ENCODE assay signal across 17 mouse cellular contexts in the genomic region with DNA sequence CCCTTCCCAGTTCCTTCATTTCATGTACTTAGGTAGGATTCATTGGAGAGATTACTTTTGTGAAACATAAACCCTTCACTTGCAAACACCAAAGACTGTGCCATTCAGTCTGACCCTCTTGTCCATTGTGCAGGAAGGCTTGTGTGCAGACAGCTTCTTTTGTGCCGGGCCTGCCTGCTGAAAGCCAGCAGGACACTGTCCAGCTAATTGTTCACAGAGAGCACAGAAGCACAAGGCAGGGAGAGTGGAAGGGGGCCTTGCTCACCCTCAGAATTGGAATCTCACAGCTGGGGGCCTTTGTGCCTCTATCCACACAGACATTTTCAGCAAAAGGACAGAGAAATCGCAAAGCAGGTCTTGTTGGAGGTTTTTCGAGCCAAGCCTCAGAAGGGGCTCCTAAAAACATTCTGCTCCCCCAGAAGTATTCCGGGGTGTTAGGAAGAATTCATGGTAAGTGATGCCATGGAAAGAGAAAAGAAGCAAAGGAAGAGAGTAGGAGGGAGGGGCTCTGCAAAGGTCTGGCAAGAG. TPM values are rescaled to one million over a fixed set of nuclear protein-coding genes. Genes with fewer than 3 reads are reported as not detected.
A peak's percentile ranks its signal among the peaks of the same experiment; 100 is the strongest.
DNase-seq lines count a peak whose midpoint lies in the region; ATAC-seq lines count a peak whose summit lies in the region.
"Had no signal": no experiment of that assay in that cellular context is flagged by ENCODE, and none has a peak within 500 bp of the region (broad histone marks: within the 10 kb centered on the region; RNA-seq: fewer than 3 reads in every experiment).

No protein-coding gene starts in this region.

- peak; percentile 63 for DNase-seq in hindbrain, embryonic 10.5 days (ENCODE audit: low spot score)
- peak; percentile 53 for DNase-seq in Muller cell, postnatal 12 days (ENCODE audit: inconsistent ontology term)
- DNase-seq in embryo, embryonic 10.5 days (ENCODE audit: low spot score), result peak; percentile 66
- no peak for DNase-seq in hindbrain, embryonic 14.5 days (ENCODE audit: low spot score)
- DNase-seq in urinary bladder, postnatal 36 days (ENCODE audit: low spot score in 2 of 2), result no peak
- no peak for DNase-seq in right cerebral cortex, postnatal 14 days
- no peak for DNase-seq in c-Kit-positive CD71-positive TER-119-positive erythroid progenitor cells, embryonic 14.5 days (ENCODE audit: low spot score)
- DNase-seq: adrenal gland, postnatal 14 days; B cell, adult 2 months; cerebellum, adult 8-10 months; thymus, postnatal 14 days had no signal

- no peaks in the 10 kb centered on the region for H3K9me3 ChIP-seq in hindbrain, embryonic 10.5 days
- no peaks in the 10 kb centered on the region for H3K9me3 ChIP-seq in hindbrain, embryonic 16.5 days (ENCODE audit: control insufficient read depth, low read length)
- no peaks in the 10 kb centered on the region for H3K9me3 ChIP-seq in hindbrain, embryonic 14.5 days (ENCODE audit: control insufficient read depth, low read length)
- H3K9me3 ChIP-seq: heart, embryonic 12.5 days; limb, embryonic 13.5 days; megakaryocyte, embryonic 14.5 days had no signal

- peaks cover 46% of the 10 kb centered on the region for H3K4me1 ChIP-seq in hindbrain, embryonic 10.5 days (replicated peaks)
- peaks cover 5% of the 10 kb centered on the region for H3K4me1 ChIP-seq in hindbrain, embryonic 16.5 days (ENCODE audit: control insufficient read depth, insufficient read depth, low read depth, low read length)
- H3K4me1 ChIP-seq in hindbrain, embryonic 14.5 days (replicated peaks; ENCODE audit: control insufficient read depth, insufficient read depth, low read length), result peaks cover 5% of the 10 kb centered on the region; the same call in 1 of the 2 replicates

- no peak overlapping the region for H3K4me3 ChIP-seq in hindbrain, embryonic 10.5 days
- H3K4me3 ChIP-seq in hindbrain, embryonic 16.5 days (ENCODE audit: low read length), result no peak overlapping the region
- no peak overlapping the region for H3K4me3 ChIP-seq in hindbrain, embryonic 14.5 days (replicated peaks; ENCODE audit: low read length)
- H3K4me3 ChIP-seq: heart, embryonic 12.5 days; limb, embryonic 13.5 days; megakaryocyte, embryonic 14.5 days had no signal

- no peak overlapping the region for H3K9ac ChIP-seq in hindbrain, embryonic 16.5 days (ENCODE audit: low read depth, low read length)
- H3K9ac ChIP-seq in hindbrain, embryonic 14.5 days, result no peak overlapping the region
- H3K9ac ChIP-seq: heart, embryonic 12.5 days; limb, embryonic 13.5 days; liver, embryonic 14.5 days had no signal

- no peak for ATAC-seq in hindbrain, embryonic 16.5 days
- peak; percentile 42; the same call in 1 of the 2 replicates for ATAC-seq in hindbrain, embryonic 14.5 days (ENCODE audit: low FRiP score)
- ATAC-seq: lung, postnatal 0 days had no signal

- peaks cover 9% of the 10 kb centered on the region; the same call in 1 of the 2 replicates for H3K27me3 ChIP-seq in hindbrain, embryonic 10.5 days (ENCODE audit: insufficient read depth, poor library complexity, severe bottlenecking)
- H3K27me3 ChIP-seq in hindbrain, embryonic 16.5 days (replicated peaks; ENCODE audit: control insufficient read depth, insufficient read depth, low read length), result no peaks in the 10 kb centered on the region
- H3K27me3 ChIP-seq in hindbrain, embryonic 14.5 days (ENCODE audit: control insufficient read depth, insufficient read depth, low read length), result no peaks in the 10 kb centered on the region
- H3K27me3 ChIP-seq: limb, embryonic 13.5 days; megakaryocyte, embryonic 14.5 days had no signal

- H3K36me3 ChIP-seq in hindbrain, embryonic 10.5 days, result no peaks in the 10 kb centered on the region
- no peaks in the 10 kb centered on the region for H3K36me3 ChIP-seq in hindbrain, embryonic 16.5 days (ENCODE audit: control insufficient read depth, insufficient read depth, low read length)
- H3K36me3 ChIP-seq in hindbrain, embryonic 14.5 days (replicated peaks; ENCODE audit: control insufficient read depth, insufficient read depth), result no peaks in the 10 kb centered on the region
- H3K36me3 ChIP-seq: heart, embryonic 12.5 days; limb, embryonic 13.5 days had no signal

- WGBS in hindbrain, embryonic 10.5 days, result 21% methylated on average over 4 of the region's 4 CpGs
- 19% methylated on average over 4 of the region's 4 CpGs for WGBS in hindbrain, embryonic 16.5 days
- 11% methylated on average over 4 of the region's 4 CpGs for WGBS in hindbrain, embryonic 14.5 days

- no peak overlapping the region for H3K4me2 ChIP-seq in hindbrain, embryonic 16.5 days (ENCODE audit: low read length)
- H3K4me2 ChIP-seq in hindbrain, embryonic 14.5 days (replicated peaks), result no peak overlapping the region
- H3K4me2 ChIP-seq: heart, embryonic 12.5 days; limb, embryonic 13.5 days had no signal

- H3K27ac ChIP-seq in hindbrain, embryonic 10.5 days, result peak overlapping the region; percentile 82
- H3K27ac ChIP-seq in hindbrain, embryonic 16.5 days (ENCODE audit: low read depth, low read length), result no peak overlapping the region
- no peak overlapping the region for H3K27ac ChIP-seq in hindbrain, embryonic 14.5 days
- H3K27ac ChIP-seq: limb, embryonic 13.5 days; liver, embryonic 14.5 days had no signal

RNA-seq across cellular contexts. Expression of a gene that starts 38.0 kb away (rescaled TPM):
- polyA plus RNA-seq in hindbrain, embryonic 10.5 days (2016; fragmentation: Nextera tagmentation; extraction: Ambion mirVana), result 1.7 and 1.9 TPM in 2 replicates
- 7.3 and 8.9 TPM in 2 replicates for polyA plus RNA-seq in hindbrain, embryonic 16.5 days (2015; fragmentation: Nextera tagmentation; extraction: Ambion mirVana)
- 4.8 and 5.8 TPM in 2 replicates for polyA plus RNA-seq in hindbrain, embryonic 14.5 days (2014; fragmentation: Nextera tagmentation; extraction: Ambion mirVana)

Comparison
In these comparisons a context has a peak if more than half of its experiments do, and no peak if none do; other contexts are left out.
1. DNase-seq: peak in hindbrain, embryonic 10.5 days (single experiment), Muller cell, postnatal 12 days (single experiment) and embryo, embryonic 10.5 days (single experiment); none in hindbrain, embryonic 14.5 days (single experiment), urinary bladder, postnatal 36 days (0 of 2), right cerebral cortex, postnatal 14 days (single experiment) and c-Kit-positive CD71-positive TER-119-positive erythroid progenitor cells, embryonic 14.5 days (single experiment).